Mouse (Mus musculus) central nervous system, embryonic 11.5 days (tissue): Measurements from ENCODE around the gene Aasdh. TPM values are rescaled to one million over a fixed set of nuclear protein-coding genes. Genes with fewer than 3 reads are reported as not detected.

Experiments used
- polyA plus RNA-seq: library from polyadenylated mRNA; depleted of rRNA; stranded (reverse); fragments of >200 nt; gene quantifications from 2 replicates; pipeline ENCODE4 v1.2.3, GENCODE M21; 2012; rRNA removed

The Aasdh gene
- polyA plus RNA-seq, result 25.1 and 28.4 TPM in 2 replicates

GRCm38 (mm10) chr5:76905405-76906154, at the start of gene Aasdh:
TSS of gene Aasdh (minus strand) at chr5:76905514.

GRCm38 (mm10) chr5:76951106-76952027, 46.1 kb upstream of the Aasdh start, which contains the start of the genes Paics and Ppat:
TSS of gene Paics (plus strand) at chr5:76951307.
TSS of gene Ppat (minus strand) at chr5:76951578.

Other genes starting within 250 kb of the Aasdh start
- gene C530008M17Rik, start 249.0 kb downstream of the Aasdh start, polyA plus RNA-seq, result 58.1 and 113 TPM in 2 replicates
- 214 and 259 TPM in 2 replicates for gene Paics, start 45.8 kb upstream of the Aasdh start, polyA plus RNA-seq
- gene Ppat, start 46.1 kb upstream of the Aasdh start, polyA plus RNA-seq, result 24.2 and 29.0 TPM in 2 replicates
- 76.8 and 95.7 TPM in 2 replicates for gene Srp72, start 69.2 kb upstream of the Aasdh start, polyA plus RNA-seq
- 0.30 and 0.61 TPM in 2 replicates for gene Arl9, start 98.5 kb upstream of the Aasdh start, polyA plus RNA-seq
- 0.06 and 0.07 TPM in 2 replicates for gene Thegl, start 110.5 kb upstream of the Aasdh start, polyA plus RNA-seq
- 5.5 and 11.3 TPM in 2 replicates for gene Hopx, start 209.6 kb upstream of the Aasdh start, polyA plus RNA-seq